Mouse (Mus musculus) G1E-ER4 (cell line): ENCODE results near the gene Calhm4. TPM values are rescaled to one million over a fixed set of nuclear protein-coding genes. Genes with fewer than 3 reads are reported as not detected.

ENCODE experiments used
- GATA1 ChIP-seq: IDR thresholded peaks from one replicate; pipeline ENCODE4 v1.8.0; 2012; ENCODE audit warnings: low read length, inconsistent platforms
- polyA plus RNA-seq: library from polyadenylated mRNA; stranded (reverse); fragments of >175 nt; gene quantifications from 2 replicates; pipeline ENCODE4 v1.2.3, GENCODE M21; 2012

Calhm4 gene
- polyA plus RNA-seq, 1 experiment: not detected

DNA sequence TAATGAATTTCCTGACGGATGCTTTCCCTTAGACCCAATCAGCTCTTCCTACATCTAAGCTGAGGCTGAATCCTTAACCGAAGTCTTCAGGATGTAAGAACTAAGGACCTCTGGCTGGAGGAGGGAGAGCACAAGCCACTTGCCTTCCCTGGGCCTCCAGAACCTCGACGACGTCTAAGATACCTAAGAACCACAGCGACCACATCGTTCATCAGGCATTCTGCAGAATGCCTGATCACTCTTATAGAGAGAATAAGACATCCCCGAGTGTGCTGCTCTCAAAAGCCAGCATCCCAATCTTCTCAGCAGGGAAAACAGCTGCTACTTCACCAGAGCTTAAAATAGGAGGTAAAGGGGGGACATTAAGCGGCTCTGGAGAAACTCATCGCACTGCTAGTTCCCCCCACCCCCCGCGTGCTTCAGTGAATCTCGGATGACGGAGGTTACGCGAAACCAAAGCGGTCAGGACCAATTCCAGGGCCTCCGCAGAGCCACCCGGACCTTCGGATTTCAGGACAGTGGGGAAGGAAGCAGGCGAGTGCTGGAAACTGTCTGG lies 25.3 kb downstream of the Calhm4 start:
- TF ChIP-seq GATA1: no peak

- no peak for TF ChIP-seq GATA1
Observed at GRCm38 (mm10) chr10:34013241-34013640, 30.9 kb downstream of the Calhm4 start.

- no peak for TF ChIP-seq GATA1
Observed at GRCm38 (mm10) chr10:34012581-34012980, 31.5 kb downstream of the Calhm4 start.

GRCm38 (mm10) chr10:33998397-33998796 lies 45.7 kb downstream of the Calhm4 start:
- no peak for TF ChIP-seq GATA1

Other genes with a start within 250 kb of the Calhm4 start
- not detected in 2 replicates for gene Sult3a1, start 186.6 kb downstream of the Calhm4 start, polyA plus RNA-seq
- not detected in 2 replicates for gene Rsph4a, start 139.2 kb downstream of the Calhm4 start, polyA plus RNA-seq
- gene Zup1, start 93.0 kb downstream of the Calhm4 start, polyA plus RNA-seq: 0.41 and 1.1 TPM in 2 replicates
- 72.7 and 96.4 TPM in 2 replicates for gene Rwdd1, start 24.7 kb downstream of the Calhm4 start, polyA plus RNA-seq
- not detected in 2 replicates for gene Trappc3l, start 6.7 kb downstream of the Calhm4 start, polyA plus RNA-seq
- gene Calhm5, start 52.2 kb upstream of the Calhm4 start, polyA plus RNA-seq: not detected in 2 replicates
- not detected in 2 replicates for gene Calhm6, start 83.7 kb upstream of the Calhm4 start, polyA plus RNA-seq
- gene Dse, start 163.4 kb upstream of the Calhm4 start, polyA plus RNA-seq: not detected in 2 replicates
- gene Tspyl1, start 237.9 kb upstream of the Calhm4 start, polyA plus RNA-seq: 19.5 and 26.6 TPM in 2 replicates